Mouse (Mus musculus) neural tube, embryonic 13.5 days (tissue): ENCODE measurements around the gene Ptger4. TPM values are rescaled to one million over a fixed set of nuclear protein-coding genes. Genes with fewer than 3 reads are reported as not detected.
"Not testable (repeated sequence)": the region's sequence is repeated elsewhere in the genome, so short reads cannot be mapped to it uniquely, and the experiment has no call there.

ENCODE experiments used
- ATAC-seq: fragments of 200-750 bp; cut with Nextera tagmentation; 2 replicates; pipeline ENCODE4 v1.8.0; 2017; ENCODE audit warnings: low read depth, mild to moderate bottlenecking, moderate TSS enrichment, moderate library complexity
- H3K27ac ChIP-seq: fragments of 300-500 bp; sonication (generic); replicated peaks from 2 replicates; pipeline ENCODE4 v1.5.1; 2015; ENCODE audit warnings: moderate library complexity, mild to moderate bottlenecking, inconsistent platforms
- H3K27me3 ChIP-seq: fragments of 300-500 bp; sonication (generic); 2 replicates; pipeline ENCODE4 v1.6.1; 2015; ENCODE audit warnings: mild to moderate bottlenecking, inconsistent platforms
- H3K36me3 ChIP-seq: fragments of 300-500 bp; sonication (generic); 2 replicates; pipeline ENCODE4 v1.6.1; 2015; ENCODE audit warnings: mild to moderate bottlenecking, inconsistent platforms
- H3K4me1 ChIP-seq: fragments of 300-500 bp; sonication (generic); replicated peaks from 2 replicates; pipeline ENCODE4 v1.6.1; 2015; ENCODE audit warnings: inconsistent platforms
- H3K4me2 ChIP-seq: fragments of 300-500 bp; sonication (generic); 2 replicates; pipeline ENCODE4 v1.6.1; 2015; ENCODE audit warnings: inconsistent platforms, mild to moderate bottlenecking, moderate library complexity
- H3K4me3 ChIP-seq: fragments of 300-500 bp; sonication (generic); 2 replicates; pipeline ENCODE4 v1.5.1; 2015; ENCODE audit warnings: mild to moderate bottlenecking, inconsistent platforms
- H3K9ac ChIP-seq: fragments of 300-500 bp; sonication (generic); 2 replicates; pipeline ENCODE4 v1.6.1; 2015; ENCODE audit warnings: moderate library complexity, mild to moderate bottlenecking, inconsistent platforms
- H3K9me3 ChIP-seq: fragments of 300-500 bp; sonication (generic); 2 replicates; pipeline ENCODE4 v1.6.1; 2016; ENCODE audit warnings: inconsistent platforms
- WGBS: fragments of 180-500 bp; shearing (Covaris S2); methylation state at CpG from one replicate; pipeline ENCODE4 v1.1.7; 2015; 5-methylcytosine and 5-hydroxymethylcytosine counted together
- polyA plus RNA-seq: library from polyadenylated mRNA; unstranded; fragments of >200 nt; fragmentation: Nextera tagmentation; extraction: Ambion mirVana; gene quantifications from 2 replicates; pipeline ENCODE4 v1.2.1, GENCODE M21; 2015

Gene Ptger4
- polyA plus RNA-seq, 1 experiment from 2014 or later: 4.2 TPM

DNA sequence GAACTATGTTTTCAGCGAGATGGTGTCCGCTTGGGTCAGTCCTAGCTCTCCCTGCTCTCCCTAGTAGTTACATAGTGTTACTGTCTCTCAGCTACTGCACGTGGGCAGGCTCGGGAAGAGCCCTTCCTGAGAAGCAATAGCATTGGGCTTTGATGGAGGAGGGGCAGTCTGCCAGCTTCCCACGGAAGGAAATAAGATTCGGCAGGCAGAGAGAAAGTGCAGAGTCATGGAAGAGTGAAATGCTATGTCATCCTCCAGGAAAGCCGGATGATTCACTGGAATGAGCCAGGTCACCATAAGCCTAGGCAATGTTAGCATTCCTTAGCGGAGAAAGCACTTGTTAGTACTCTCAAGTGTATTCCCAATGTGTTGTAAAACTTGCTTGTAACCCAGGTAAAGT is 8.5 kb downstream of the Ptger4 start:
- no peaks in the 10 kb centered on the region for H3K4me1 ChIP-seq
- no peak overlapping the region for H3K4me2 ChIP-seq
- 39% methylated on average over 8 of the region's 8 CpGs for WGBS
- 0 out of 2 replicates have a peak, but pooled peaks cover 8% of the 10 kb centered on the region for H3K27me3 ChIP-seq
- no peaks in the 10 kb centered on the region for H3K36me3 ChIP-seq
- H3K4me3 ChIP-seq: no peak overlapping the region
- H3K9ac ChIP-seq: no peak overlapping the region
- no peaks in the 10 kb centered on the region for H3K9me3 ChIP-seq
- no peak overlapping the region for H3K27ac ChIP-seq
- ATAC-seq: no peak

DNA sequence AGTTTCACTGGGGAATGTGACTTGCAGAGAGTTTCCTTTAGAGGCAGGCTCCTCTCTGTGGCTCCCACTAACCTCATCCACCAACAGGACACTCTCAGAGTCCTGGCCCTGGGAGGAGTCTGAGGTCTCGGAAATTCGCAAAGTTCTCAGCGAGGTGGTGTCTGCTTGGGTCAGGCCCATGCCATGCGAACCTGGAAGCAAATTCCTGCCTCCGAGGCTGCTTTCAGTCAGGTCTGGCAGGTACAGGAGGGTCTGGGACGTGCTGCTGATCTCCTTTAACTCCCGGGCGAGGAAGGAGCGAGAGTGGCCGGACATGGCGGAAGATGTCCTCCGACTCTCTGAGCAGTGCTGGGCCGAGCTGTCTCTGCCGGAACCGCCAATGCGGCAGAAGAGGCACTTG is 9.3 kb downstream of the Ptger4 start:
- no peak for ATAC-seq
- no peak overlapping the region for H3K9ac ChIP-seq
- H3K4me1 ChIP-seq: no peaks in the 10 kb centered on the region
- WGBS: 91% methylated on average over 16 of the region's 16 CpGs
- H3K27ac ChIP-seq: no peak overlapping the region
- H3K4me2 ChIP-seq: no peak overlapping the region
- 0 out of 2 replicates have a peak, but pooled peaks cover 4% of the 10 kb centered on the region for H3K27me3 ChIP-seq
- no peaks in the 10 kb centered on the region for H3K9me3 ChIP-seq
- no peaks in the 10 kb centered on the region for H3K36me3 ChIP-seq
- H3K4me3 ChIP-seq: no peak overlapping the region

DNA sequence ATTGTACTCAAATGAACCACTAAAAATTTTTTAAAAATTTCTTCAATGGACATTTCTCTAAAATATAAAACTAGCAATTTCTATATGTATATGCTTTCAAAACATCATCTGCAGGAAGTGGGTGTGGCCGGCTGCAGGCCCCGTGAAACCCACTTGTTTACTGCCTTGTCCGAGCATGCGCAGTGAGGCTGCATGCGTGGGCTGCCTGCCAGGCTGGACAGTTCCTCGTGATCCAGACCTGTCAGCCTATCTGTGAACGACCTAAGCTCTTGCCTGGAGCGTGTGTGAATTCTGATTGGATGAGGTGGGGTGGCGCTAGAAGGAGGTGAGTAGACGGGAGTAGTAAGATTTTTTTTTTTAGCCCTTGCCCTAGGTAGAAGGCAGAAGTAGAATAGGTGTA is 13.2 kb downstream of the Ptger4 start:
- H3K4me2 ChIP-seq, H3K9ac ChIP-seq, H3K9me3 ChIP-seq, H3K4me3 ChIP-seq, H3K36me3 ChIP-seq, H3K4me1 ChIP-seq, H3K27ac ChIP-seq, ATAC-seq, H3K27me3 ChIP-seq: not testable (repeated sequence)
- whole genome bisulfite sequencing: 88% methylated on average over 10 of the region's 10 CpGs

DNA sequence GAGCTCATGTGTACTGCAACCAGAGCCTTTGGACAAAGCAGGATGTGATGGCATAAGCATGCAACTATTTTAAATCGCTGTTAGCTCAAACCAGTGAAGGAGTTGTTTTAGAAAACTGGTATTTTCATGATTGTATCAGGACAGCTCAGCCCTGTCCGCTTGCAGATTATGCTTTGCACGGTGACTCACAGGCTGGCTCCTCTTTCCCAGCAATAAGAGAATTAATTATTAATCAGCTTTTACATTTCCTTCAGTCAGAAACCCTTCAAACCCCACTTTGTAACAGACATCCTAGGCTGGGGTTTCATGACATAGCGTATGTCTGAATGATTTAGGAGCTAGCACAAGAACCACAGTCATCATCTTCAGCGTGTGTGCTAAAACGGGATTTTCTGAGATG is 23.5 kb downstream of the Ptger4 start:
- no peak for ATAC-seq
- H3K4me1 ChIP-seq: no peaks in the 10 kb centered on the region
- no peak overlapping the region for H3K27ac ChIP-seq
- 0 out of 2 replicates have a peak, but pooled peaks cover 7% of the 10 kb centered on the region for H3K36me3 ChIP-seq
- no peak overlapping the region for H3K4me3 ChIP-seq
- no peaks in the 10 kb centered on the region for H3K27me3 ChIP-seq
- no peak overlapping the region for H3K9ac ChIP-seq
- H3K9me3 ChIP-seq: 0 out of 2 replicates have a peak, but pooled peaks cover 3% of the 10 kb centered on the region
- no peak overlapping the region for H3K4me2 ChIP-seq
- WGBS: 88% methylated on average over 6 of the region's 6 CpGs

DNA sequence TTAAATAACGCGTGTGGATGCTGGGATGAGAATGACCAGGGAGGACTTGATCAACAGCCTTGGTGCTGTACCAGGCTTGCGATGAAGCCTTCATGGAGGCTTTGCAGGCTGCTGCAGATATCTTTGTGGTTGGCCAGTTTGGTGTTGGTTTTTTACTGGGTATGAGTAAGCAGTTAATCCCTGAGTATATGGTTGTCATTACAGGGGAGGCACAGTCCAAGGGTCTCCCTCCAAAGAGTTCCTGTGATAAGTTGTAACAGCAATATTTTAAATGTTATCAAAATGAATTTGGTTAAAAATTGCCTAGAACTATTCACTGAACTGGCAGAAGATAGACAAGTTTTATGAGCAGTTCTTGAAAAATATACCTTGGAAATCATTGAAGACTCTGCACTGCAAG is 34.9 kb downstream of the Ptger4 start:
- Histone ChIP-seq H3K27ac (no peak overlapping the region), H3K9ac (no peak overlapping the region), H3K4me3 (no peak overlapping the region), H3K4me2 (no peak overlapping the region), H3K4me1 (no peaks in the 10 kb centered on the region), H3K9me3 (no peaks in the 10 kb centered on the region), H3K36me3 (peaks cover 11% of the 10 kb centered on the region), H3K27me3 (no peaks in the 10 kb centered on the region)
- no peak for ATAC-seq
- WGBS: 98% methylated on average over 3 of the region's 3 CpGs

DNA sequence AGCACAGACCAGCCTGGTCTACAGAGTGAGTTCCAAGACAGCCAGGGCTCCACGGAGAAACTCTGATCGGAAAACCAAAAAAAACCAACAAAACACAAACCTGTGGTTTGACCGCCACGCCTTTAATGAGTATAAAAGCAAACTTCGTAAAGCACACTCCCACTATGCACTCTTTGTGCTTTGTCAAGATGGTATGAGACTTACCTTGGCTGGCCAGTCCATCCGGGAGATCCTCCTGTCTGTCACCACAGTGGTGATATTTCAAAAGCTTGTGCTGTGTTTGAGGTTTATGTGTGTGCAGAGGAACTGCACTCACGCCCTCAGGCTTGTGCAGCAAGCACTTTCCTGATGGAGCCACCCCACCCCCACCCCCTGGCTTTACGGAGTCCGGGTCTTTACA is 38.8 kb downstream of the Ptger4 start:
- 85% methylated on average over 9 of the region's 9 CpGs for WGBS
- H3K9me3 ChIP-seq: no peaks in the 10 kb centered on the region
- H3K4me2 ChIP-seq: no peak overlapping the region
- no peaks in the 10 kb centered on the region for H3K27me3 ChIP-seq
- H3K27ac ChIP-seq: no peak overlapping the region
- H3K36me3 ChIP-seq: 0 out of 2 replicates have a peak, but pooled peaks cover 6% of the 10 kb centered on the region
- no peaks in the 10 kb centered on the region for H3K4me1 ChIP-seq
- no peak overlapping the region for H3K9ac ChIP-seq
- no peak for ATAC-seq
- H3K4me3 ChIP-seq: no peak overlapping the region

DNA sequence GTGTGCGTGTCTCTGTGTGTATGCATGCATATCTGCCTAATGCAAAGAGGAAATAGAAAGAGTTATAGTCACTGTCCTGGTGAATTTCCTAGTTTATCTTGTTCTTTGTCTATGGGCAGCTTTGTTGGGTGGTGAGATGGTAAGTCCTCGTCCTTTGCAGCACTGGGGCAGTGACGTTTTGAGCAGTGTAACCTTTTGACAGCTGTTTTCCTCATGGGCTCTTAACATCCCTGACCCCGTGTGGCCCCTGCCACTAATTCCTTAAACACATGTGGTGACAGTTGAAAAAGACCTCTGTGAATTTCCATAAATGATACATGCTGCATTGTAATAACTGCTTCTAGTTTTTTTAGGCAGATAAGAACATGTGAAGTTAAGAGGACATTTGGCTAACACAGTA is 47.3 kb downstream of the Ptger4 start:
- Histone ChIP-seq H3K27me3 (no peaks in the 10 kb centered on the region), H3K9ac (no peak overlapping the region), H3K9me3 (no peaks in the 10 kb centered on the region), H3K4me2 (no peak overlapping the region), H3K27ac (no peak overlapping the region), H3K4me3 (no peak overlapping the region), H3K36me3 (peaks cover 28% of the 10 kb centered on the region), H3K4me1 (no peaks in the 10 kb centered on the region)
- 69% methylated on average over 4 of the region's 4 CpGs for WGBS
- no peak for ATAC-seq

DNA sequence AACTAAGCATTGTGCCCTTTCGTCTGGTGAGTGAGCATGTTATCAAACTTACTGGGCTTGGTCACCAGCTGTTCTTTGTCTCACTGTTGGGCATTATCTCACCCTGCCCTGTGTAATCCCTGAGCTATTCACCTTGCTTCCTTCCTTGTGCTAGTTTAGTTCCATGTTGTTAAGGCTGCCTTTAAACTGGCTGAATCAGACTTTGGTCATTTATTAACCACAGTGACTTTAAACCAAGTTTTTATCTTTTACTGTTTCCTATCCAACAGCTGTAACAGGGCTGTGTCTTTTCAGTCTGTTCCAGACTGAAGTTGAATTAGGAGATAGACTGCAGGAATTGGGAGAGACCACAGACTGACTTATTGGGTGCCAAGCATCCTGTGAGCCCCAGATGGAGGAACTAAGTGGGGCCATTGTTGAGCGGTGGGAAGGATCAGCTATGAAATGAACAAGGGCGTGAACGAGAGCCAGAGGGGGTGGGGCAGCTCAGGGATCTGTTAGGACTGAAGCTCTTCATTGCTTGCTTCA is 47.9 kb downstream of the Ptger4 start:
- Histone ChIP-seq H3K4me3 (no peak overlapping the region), H3K4me1 (no peaks in the 10 kb centered on the region), H3K36me3 (peaks cover 30% of the 10 kb centered on the region), H3K4me2 (no peak overlapping the region), H3K27me3 (no peaks in the 10 kb centered on the region), H3K9me3 (no peaks in the 10 kb centered on the region), H3K27ac (no peak overlapping the region), H3K9ac (no peak overlapping the region)
- ATAC-seq: no peak
- 49% methylated on average over 4 of the region's 4 CpGs for WGBS

DNA sequence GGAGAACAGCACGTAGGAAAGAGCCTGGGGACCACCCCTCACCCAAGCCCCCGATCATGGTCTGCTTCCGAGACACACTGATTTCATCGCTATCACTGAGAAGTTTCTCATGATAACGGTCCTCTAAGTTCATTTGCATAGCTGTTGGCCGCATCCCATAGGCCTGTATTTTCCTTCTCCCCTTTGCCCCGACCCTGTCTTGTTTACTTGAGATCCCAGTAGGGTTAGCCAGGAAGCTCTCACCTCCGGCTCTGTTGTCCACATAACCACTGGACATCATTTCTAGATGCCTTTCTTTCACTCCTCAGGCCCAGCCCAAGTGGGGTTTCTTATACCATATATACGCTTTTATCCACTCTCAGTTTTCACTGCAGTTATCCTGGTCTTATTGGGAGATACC is 49.1 kb downstream of the Ptger4 start:
- WGBS: 90% methylated on average over 9 of the region's 9 CpGs
- Histone ChIP-seq H3K36me3 (peaks cover 35% of the 10 kb centered on the region), H3K4me3 (no peak overlapping the region), H3K4me1 (no peaks in the 10 kb centered on the region), H3K27ac (no peak overlapping the region), H3K4me2 (no peak overlapping the region), H3K9ac (no peak overlapping the region), H3K9me3 (no peaks in the 10 kb centered on the region), H3K27me3 (no peaks in the 10 kb centered on the region)
- no peak for ATAC-seq

DNA sequence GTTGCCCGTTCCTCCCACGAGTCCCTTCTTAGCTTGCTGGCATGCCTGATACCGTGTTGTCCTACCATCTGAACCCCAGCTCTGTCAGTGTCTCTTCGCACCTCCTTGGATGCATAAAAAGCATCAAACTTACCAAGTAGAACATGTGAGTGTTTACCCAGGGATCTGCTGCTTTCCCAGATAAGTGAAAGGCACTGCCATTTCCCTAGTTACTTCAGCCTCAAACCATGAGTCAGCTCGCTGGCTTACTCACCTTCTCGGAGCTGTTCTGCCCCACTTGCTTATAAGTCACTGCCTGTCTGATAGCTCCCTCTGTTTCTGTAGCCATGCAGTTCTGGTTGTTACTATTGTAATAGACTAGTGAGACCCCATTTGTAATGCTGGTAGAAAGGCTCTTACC is 49.5 kb downstream of the Ptger4 start:
- Histone ChIP-seq H3K36me3 (peaks cover 37% of the 10 kb centered on the region), H3K9me3 (no peaks in the 10 kb centered on the region), H3K9ac (no peak overlapping the region), H3K27me3 (no peaks in the 10 kb centered on the region), H3K27ac (no peak overlapping the region), H3K4me3 (no peak overlapping the region), H3K4me2 (no peak overlapping the region), H3K4me1 (peaks cover 3% of the 10 kb centered on the region; the same call in 1 of the 2 replicates)
- ATAC-seq: no peak
- 94% methylated on average over 6 of the region's 6 CpGs for WGBS

DNA sequence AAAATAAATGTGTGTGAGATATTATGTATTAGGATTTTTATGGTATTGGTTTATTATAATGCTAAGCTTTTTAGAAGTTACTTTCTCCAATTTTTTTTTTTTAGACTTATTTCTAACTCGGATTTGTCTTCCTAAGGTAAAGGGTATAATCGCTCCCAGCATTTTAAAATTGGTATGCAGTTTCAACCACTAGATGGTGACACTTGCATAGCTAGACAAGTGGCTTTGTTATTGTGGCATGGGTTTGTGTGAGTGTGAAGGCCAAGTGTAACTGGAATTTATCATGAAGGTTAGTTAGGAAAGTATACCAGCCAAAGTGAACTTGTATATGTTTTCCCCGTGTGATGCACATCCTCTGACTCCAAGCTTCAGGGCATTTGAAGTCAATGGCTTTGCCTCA is 50.2 kb downstream of the Ptger4 start:
- no peaks in the 10 kb centered on the region for H3K9me3 ChIP-seq
- H3K9ac ChIP-seq: no peak overlapping the region
- H3K4me2 ChIP-seq: no peak overlapping the region
- peaks cover 8% of the 10 kb centered on the region; the same call in 1 of the 2 replicates for H3K4me1 ChIP-seq
- no peak overlapping the region for H3K4me3 ChIP-seq
- H3K27ac ChIP-seq: no peak overlapping the region
- peaks cover 39% of the 10 kb centered on the region for H3K36me3 ChIP-seq
- H3K27me3 ChIP-seq: no peaks in the 10 kb centered on the region
- ATAC-seq: no peak
- WGBS: 87% methylated on average over 3 of the region's 3 CpGs

DNA sequence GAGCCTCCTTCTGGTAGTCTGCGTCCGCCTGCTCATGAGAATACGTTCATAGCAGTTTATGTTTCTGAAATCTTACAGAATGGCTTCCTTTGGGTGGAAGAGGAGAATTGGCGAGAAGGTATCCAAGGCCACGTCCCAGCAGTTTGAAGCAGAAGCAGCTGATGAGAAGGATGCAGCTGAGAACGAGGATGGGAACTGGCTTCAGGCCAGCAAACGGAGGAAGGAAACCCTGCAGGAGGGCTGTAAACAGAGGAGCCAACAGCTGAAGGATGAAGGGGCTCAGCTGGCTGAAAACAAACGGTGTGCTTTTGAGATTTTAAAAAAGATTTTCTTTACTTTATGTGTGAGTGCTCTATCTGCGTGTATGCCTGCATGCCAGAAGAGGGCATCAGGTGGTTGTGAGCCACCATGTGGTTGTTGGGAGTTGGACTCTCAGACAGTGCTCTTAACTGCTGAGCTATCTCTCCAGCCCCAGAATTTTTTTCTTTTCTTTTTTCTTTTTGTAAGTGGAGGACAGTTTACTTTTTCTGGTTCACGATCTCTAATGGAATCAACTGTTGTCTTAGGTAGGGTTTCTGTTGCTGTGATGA is 54.4 kb downstream of the Ptger4 start:
- Histone ChIP-seq H3K4me1 (peaks cover 25% of the 10 kb centered on the region), H3K27ac (no peak overlapping the region), H3K4me3 (no peak overlapping the region), H3K9ac (no peak overlapping the region), H3K27me3 (no peaks in the 10 kb centered on the region), H3K4me2 (no peak overlapping the region), H3K9me3 (no peaks in the 10 kb centered on the region), H3K36me3 (peaks cover 32% of the 10 kb centered on the region)
- ATAC-seq: no peak
- 68% methylated on average over 10 of the region's 10 CpGs for WGBS

DNA sequence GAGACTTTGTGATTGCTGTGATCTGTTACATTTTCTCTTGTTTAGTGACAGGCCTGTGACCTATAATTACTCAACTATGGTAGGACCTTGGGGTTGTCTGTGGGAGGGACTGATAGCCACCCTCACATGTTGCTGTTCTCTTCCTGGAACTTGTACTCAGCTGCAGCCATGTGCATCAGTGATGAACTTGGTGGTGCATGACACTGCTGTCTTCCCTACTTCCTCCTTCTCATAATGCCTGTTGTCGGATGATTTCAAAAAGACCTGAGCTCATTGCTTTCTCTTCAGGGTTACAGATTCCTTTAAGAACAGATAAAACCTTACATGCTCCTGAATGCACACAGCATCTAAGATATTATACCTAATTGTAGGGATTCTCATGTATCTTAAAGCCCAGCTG is 56.0 kb downstream of the Ptger4 start:
- Histone ChIP-seq H3K4me2 (no peak overlapping the region), H3K4me3 (no peak overlapping the region), H3K36me3 (peaks cover 28% of the 10 kb centered on the region), H3K9ac (no peak overlapping the region), H3K4me1 (peaks cover 31% of the 10 kb centered on the region), H3K27me3 (no peaks in the 10 kb centered on the region), H3K27ac (no peak overlapping the region), H3K9me3 (no peaks in the 10 kb centered on the region)
- no peak for ATAC-seq
- 97% methylated on average over 1 of the region's 1 CpGs for WGBS
